16 mouse cellular contexts compared by ENCODE assay signal in genomic region chr11:44543593-44543992, GRCm38 (mm10). TPM values are rescaled to one million over a fixed set of nuclear protein-coding genes. Genes with fewer than 3 reads are reported as not detected.
DNase-seq lines count a peak whose midpoint lies in the region; ATAC-seq and TF ChIP-seq lines count a peak whose summit lies in the region.
"Had no signal": no experiment of that assay in that cellular context is flagged by ENCODE, and none has a peak within 500 bp of the region (broad histone marks: within the 10 kb centered on the region; RNA-seq: fewer than 3 reads in every experiment).

No protein-coding gene starts in this region.

- no peak for ATAC-seq in kidney, postnatal 0 days (replicated peaks; ENCODE audit: low FRiP score, low read depth)
- ATAC-seq: forebrain, postnatal 0 days; midbrain, embryonic 13.5 days had no signal

- no peaks in the 10 kb centered on the region for H3K27me3 ChIP-seq in kidney, postnatal 0 days (ENCODE audit: insufficient read depth, low read length)
- H3K27me3 ChIP-seq in CH12.LX (replicated peaks), result no peaks in the 10 kb centered on the region
- H3K27me3 ChIP-seq in small intestine, adult 2 months (ENCODE audit: control insufficient read depth, insufficient read depth, low read length), result no peaks in the 10 kb centered on the region
- H3K27me3 ChIP-seq: hindbrain, embryonic 12.5 days; midbrain, embryonic 13.5 days; neural tube, embryonic 13.5 days had no signal

- WGBS in kidney, postnatal 0 days, result 81% methylated on average over 5 of the region's 5 CpGs
- 78% methylated on average over 5 of the region's 5 CpGs for WGBS in small intestine, adult 2 months

- no peak for TF ChIP-seq CTCF in kidney, postnatal 0 days (IDR thresholded peaks at IDR 0.05; ENCODE audit: low read depth)
- no peak for TF ChIP-seq CTCF in CH12.LX (conservative IDR thresholded peaks at IDR 0.05 in 1 of 2, IDR thresholded peaks at IDR 0.05 in 1 of 2; ENCODE audit: low read depth in 2 of 2, low read length in 2 of 2)
- no peak for TF ChIP-seq CTCF in small intestine, adult 2 months (IDR thresholded peaks at IDR 0.05; ENCODE audit: extremely low read depth, insufficient read length, insufficient replicate concordance, low read depth, low read length)

- peak; percentile 29 for DNase-seq in embryo, embryonic 10.5 days (ENCODE audit: low spot score)
- DNase-seq in embryo, embryonic 9.5 days (ENCODE audit: extremely low spot score), result no peak
- peak; percentile 16 for DNase-seq in kidney, postnatal 0 days (ENCODE audit: low spot score)
- DNase-seq in kidney, adult 18-20 months, result no peak
- no peak for DNase-seq in CH12.LX (ENCODE audit: extremely low read depth)
- DNase-seq in urinary bladder, adult 18-20 months (ENCODE audit: low spot score in 2 of 2), result no peak
- DNase-seq: cerebellum, adult 8-10 months; forebrain, postnatal 0 days; gastrocnemius, postnatal 36 days; left cerebral cortex, postnatal 4 days; spleen, adult 18-20 months had no signal

- no peak for TF ChIP-seq RAD21 in CH12.LX (IDR thresholded peaks at IDR 0.05; ENCODE audit: low read depth, low read length)

- H3K9me3 ChIP-seq in kidney, postnatal 0 days (replicated peaks; ENCODE audit: low read length), result no peaks in the 10 kb centered on the region
- no peaks in the 10 kb centered on the region for H3K9me3 ChIP-seq in CH12.LX (replicated peaks; ENCODE audit: low read length)
- H3K9me3 ChIP-seq: hindbrain, embryonic 12.5 days; midbrain, embryonic 13.5 days; neural tube, embryonic 13.5 days had no signal

- peaks cover 4% of the 10 kb centered on the region; the same call in 1 of the 2 replicates for H3K4me1 ChIP-seq in kidney, postnatal 0 days (replicated peaks; ENCODE audit: insufficient read depth, low read length)
- peaks cover 0 to 31% of the 10 kb centered on the region in 2 experiments; a peak in 2 of 4 replicates for H3K4me1 ChIP-seq in CH12.LX (ENCODE audit: control insufficient read depth in 1 of 2, insufficient read depth in 2 of 2)
- H3K4me1 ChIP-seq in small intestine, adult 2 months (ENCODE audit: control insufficient read depth, insufficient read depth, insufficient read length, low read length), result peaks cover 7% of the 10 kb centered on the region

- peaks cover 22% of the 10 kb centered on the region for H3K36me3 ChIP-seq in kidney, postnatal 0 days (ENCODE audit: insufficient read depth, low read length)
- peaks cover 66 to 94% of the 10 kb centered on the region in 2 experiments for H3K36me3 ChIP-seq in CH12.LX (replicated peaks in 1 of 2; ENCODE audit: control insufficient read depth in 1 of 2, insufficient read depth in 1 of 2, low read length in 1 of 2)
- peaks cover 5% of the 10 kb centered on the region for H3K36me3 ChIP-seq in small intestine, adult 2 months (ENCODE audit: control insufficient read depth, insufficient read depth, low read length)

- dilution Hi-C loops in CH12.LX (cut with MboI; ENCODE audit: extremely low pct_ligation_motif_present, extremely low pct_unique_long_range_greater_than_20kb, low sequenced_read_pairs), result no loop called here

- in situ Hi-C loops in CH12.LX (cut with MboI; ENCODE audit: low pct_ligation_motif_present, low pct_unique_long_range_greater_than_20kb, low sequenced_read_pairs), result no loop called here

- H3K9ac ChIP-seq in kidney, postnatal 0 days (ENCODE audit: low read depth, low read length), result no peak overlapping the region
- no peak overlapping the region for H3K9ac ChIP-seq in CH12.LX (ENCODE audit: insufficient read depth, low read depth)
- H3K9ac ChIP-seq: forebrain, postnatal 0 days; hindbrain, embryonic 12.5 days; liver, embryonic 14.5 days; midbrain, embryonic 13.5 days; neural tube, embryonic 13.5 days had no signal

- 0 out of 2 replicates have a peak, but pooled peaks cover 2% of the 10 kb centered on the region for H3K79me2 ChIP-seq in CH12.LX (replicated peaks; ENCODE audit: control insufficient read depth, extremely low read depth, insufficient read depth, poor library complexity, severe bottlenecking)

- no peak for TF ChIP-seq EP300 in CH12.LX (IDR thresholded peaks at IDR 0.05; ENCODE audit: low read length)

- H3K27ac ChIP-seq in kidney, postnatal 0 days, result no peak overlapping the region
- H3K27ac ChIP-seq in CH12.LX (ENCODE audit: insufficient read depth, low read depth), result no peak overlapping the region
- H3K27ac ChIP-seq in small intestine, adult 2 months (ENCODE audit: insufficient read depth, low read depth, low read length), result 0 out of 2 replicates have a peak overlapping the region, but pooled peaks have one; percentile 10
- H3K27ac ChIP-seq: hindbrain, embryonic 12.5 days; liver, embryonic 14.5 days; midbrain, embryonic 13.5 days; neural tube, embryonic 13.5 days had no signal

- no peak overlapping the region for H3K4me2 ChIP-seq in kidney, postnatal 0 days (ENCODE audit: low read length)
- H3K4me2 ChIP-seq in CH12.LX (ENCODE audit: insufficient read depth, low read depth, poor library complexity, severe bottlenecking), result no peak overlapping the region
- H3K4me2 ChIP-seq: hindbrain, embryonic 12.5 days; midbrain, embryonic 13.5 days; neural tube, embryonic 13.5 days had no signal

- no peak for TF ChIP-seq POLR2A in CH12.LX (IDR thresholded peaks at IDR 0.05; ENCODE audit: low read depth, low read length)
- no peak for TF ChIP-seq POLR2A in small intestine, adult 2 months (IDR thresholded peaks at IDR 0.05; ENCODE audit: low read depth, low read length)

- H3K4me3 ChIP-seq in kidney, postnatal 0 days (replicated peaks; ENCODE audit: low read depth, low read length), result no peak overlapping the region
- H3K4me3 ChIP-seq in CH12.LX (replicated peaks in 1 of 3; ENCODE audit: low read depth in 2 of 3, low read length in 2 of 3, poor library complexity in 1 of 3), result no peak overlapping the region
- no peak overlapping the region for H3K4me3 ChIP-seq in small intestine, adult 2 months (ENCODE audit: low read depth, low read length)
- H3K4me3 ChIP-seq: hindbrain, embryonic 12.5 days; midbrain, embryonic 13.5 days; neural tube, embryonic 13.5 days had no signal

TF ChIP-seq in CH12.LX, 34 proteins besides CTCF, POLR2A, EP300 and RAD21:
- TF ChIP-seq MXI1 (IDR thresholded peaks at IDR 0.05; ENCODE audit: low read depth, low read length) (no peak), POLR2AphosphoS2 (IDR thresholded peaks at IDR 0.05; ENCODE audit: low read depth, low read length) (0 out of 2 replicates have a peak, but pooled peaks have one; percentile 31), SMC3 (IDR thresholded peaks at IDR 0.05; ENCODE audit: low read depth, low read length) (no peak), KAT2A (IDR thresholded peaks at IDR 0.05; ENCODE audit: insufficient replicate concordance, low read length) (no peak), JUND (conservative IDR thresholded peaks at IDR 0.05; ENCODE audit: low read depth, low read length) (no peak), MYC (IDR thresholded peaks at IDR 0.05; ENCODE audit: low read depth, low read length) (no peak), MAZ (IDR thresholded peaks at IDR 0.05; ENCODE audit: low read depth, low read length) (no peak), ZKSCAN1 (IDR thresholded peaks at IDR 0.05; ENCODE audit: borderline replicate concordance, low read depth, low read length) (no peak)
TF ChIP-seq in CH12.LX: peak in this region for 1.

RNA-seq across cellular contexts. Expression of gene Rnf145, which starts 24.8 kb away (rescaled TPM):
- 51.8 and 61.4 TPM in 2 replicates for polyA plus RNA-seq in kidney, postnatal 0 days (2015; fragmentation: Nextera tagmentation; extraction: Ambion mirVana)
- 38.4 and 44.5 TPM in 2 replicates for total RNA-seq in CH12.LX (2012; rRNA removed)
- 52.8 and 60.5 TPM in 2 replicates for total RNA-seq in CH12.LX (2014; rRNA removed)
- polyA plus RNA-seq in CH12.LX (2012; ENCODE audit: insufficient read length, low read depth), result 44.3 and 46.3 TPM in 2 replicates
- polyA plus RNA-seq in small intestine, adult 2 months (2012; rRNA removed), result 41.3 and 56.0 TPM in 2 replicates

Comparison
In these comparisons a context has a peak if more than half of its experiments do, and no peak if none do; other contexts are left out.
1. DNase-seq: peak in embryo, embryonic 10.5 days (single experiment) and kidney, postnatal 0 days (single experiment); none in embryo, embryonic 9.5 days (single experiment), kidney, adult 18-20 months (single experiment), CH12.LX (single experiment) and urinary bladder, adult 18-20 months (0 of 2).